Mouse (Mus musculus) liver, embryonic 13.5 days (tissue): Measurements from ENCODE around the gene Gm11168. TPM values are rescaled to one million over a fixed set of nuclear protein-coding genes. Genes with fewer than 3 reads are reported as not detected.
"Not testable (repeated sequence)": the region's sequence is repeated elsewhere in the genome, so short reads cannot be mapped to it uniquely, and the experiment has no call there.

ENCODE experiments used
- ATAC-seq: fragments of 200-750 bp; cut with Nextera tagmentation; 2 replicates; pipeline ENCODE4 v1.8.0; 2017; ENCODE audit warnings: low read depth, mild to moderate bottlenecking, moderate number of reproducible peaks, moderate library complexity
- DNase-seq: peaks from one replicate; pipeline ENCODE4 v3.0.0; 2022
- H3K27ac ChIP-seq: fragments of 300-500 bp; sonication (generic); 2 replicates; pipeline ENCODE4 v1.5.1; 2015; ENCODE audit warnings: moderate library complexity, mild to moderate bottlenecking, inconsistent platforms
- H3K27me3 ChIP-seq: fragments of 300-500 bp; sonication (generic); 2 replicates; pipeline ENCODE4 v1.6.1; 2015; ENCODE audit warnings: mild to moderate bottlenecking, inconsistent platforms
- H3K36me3 ChIP-seq: fragments of 300-500 bp; sonication (generic); 2 replicates; pipeline ENCODE4 v1.6.1; 2015; ENCODE audit warnings: mild to moderate bottlenecking, inconsistent platforms
- H3K4me1 ChIP-seq: fragments of 300-500 bp; sonication (generic); replicated peaks from 2 replicates; pipeline ENCODE4 v1.6.1; 2015; ENCODE audit warnings: inconsistent platforms
- H3K4me2 ChIP-seq: fragments of 300-500 bp; sonication (generic); 2 replicates; pipeline ENCODE4 v1.6.1; 2015; ENCODE audit warnings: inconsistent platforms, mild to moderate bottlenecking, moderate library complexity
- H3K4me3 ChIP-seq: fragments of 300-500 bp; sonication (generic); replicated peaks from 2 replicates; pipeline ENCODE4 v1.5.1; 2015; ENCODE audit warnings: mild to moderate bottlenecking, inconsistent platforms
- H3K9ac ChIP-seq: fragments of 300-500 bp; sonication (generic); 2 replicates; pipeline ENCODE4 v1.6.1; 2015; ENCODE audit warnings: mild to moderate bottlenecking, inconsistent platforms
- H3K9me3 ChIP-seq: fragments of 300-500 bp; sonication (generic); replicated peaks from 2 replicates; pipeline ENCODE4 v1.6.1; 2016; ENCODE audit warnings: inconsistent platforms
- WGBS: fragments of 180-500 bp; shearing (Covaris S2); methylation state at CpG from one replicate; pipeline ENCODE4 v1.1.7; 2015; ENCODE audit not compliant: insufficient replicate concordance; 5-methylcytosine and 5-hydroxymethylcytosine counted together
- microRNA-seq: library from miRNA; unstranded; fragments of <30 nt; microRNA quantifications from one replicate; pipeline ENCODE4, GENCODE M21; 2016
- polyA plus RNA-seq: library from polyadenylated mRNA; unstranded; fragments of >200 nt; fragmentation: Nextera tagmentation; extraction: Ambion mirVana; gene quantifications from 2 replicates; pipeline ENCODE4 v1.2.1, GENCODE M21; 2015

The Gm11168 gene
- polyA plus RNA-seq, 1 experiment from 2014 or later: not detected

DNA sequence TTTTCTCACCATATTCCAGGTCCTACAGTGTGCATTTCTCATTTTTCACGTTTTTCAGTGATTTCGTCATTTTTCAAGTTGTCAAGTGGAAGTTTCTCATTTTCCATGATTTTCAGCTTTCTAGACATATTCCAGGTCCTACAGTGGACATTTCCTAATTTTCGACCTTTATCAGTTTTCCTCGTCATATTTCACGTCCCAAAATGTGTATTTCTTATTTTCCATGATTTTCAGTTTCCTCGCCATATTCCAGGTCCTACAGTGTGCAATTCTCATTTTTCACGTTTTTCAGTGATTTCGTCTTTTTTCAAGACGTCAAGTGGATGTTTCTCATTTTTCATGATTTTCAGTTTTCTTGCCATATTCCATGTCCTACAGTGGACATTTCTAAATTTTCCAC is 24.1 kb downstream of the Gm11168 start:
- not testable (repeated sequence) for H3K4me3 ChIP-seq, H3K27ac ChIP-seq, H3K4me2 ChIP-seq, H3K36me3 ChIP-seq, H3K9me3 ChIP-seq, H3K4me1 ChIP-seq, ATAC-seq, DNase-seq, H3K9ac ChIP-seq, H3K27me3 ChIP-seq
- WGBS: 62% methylated on average over 9 of the region's 9 CpGs

DNA sequence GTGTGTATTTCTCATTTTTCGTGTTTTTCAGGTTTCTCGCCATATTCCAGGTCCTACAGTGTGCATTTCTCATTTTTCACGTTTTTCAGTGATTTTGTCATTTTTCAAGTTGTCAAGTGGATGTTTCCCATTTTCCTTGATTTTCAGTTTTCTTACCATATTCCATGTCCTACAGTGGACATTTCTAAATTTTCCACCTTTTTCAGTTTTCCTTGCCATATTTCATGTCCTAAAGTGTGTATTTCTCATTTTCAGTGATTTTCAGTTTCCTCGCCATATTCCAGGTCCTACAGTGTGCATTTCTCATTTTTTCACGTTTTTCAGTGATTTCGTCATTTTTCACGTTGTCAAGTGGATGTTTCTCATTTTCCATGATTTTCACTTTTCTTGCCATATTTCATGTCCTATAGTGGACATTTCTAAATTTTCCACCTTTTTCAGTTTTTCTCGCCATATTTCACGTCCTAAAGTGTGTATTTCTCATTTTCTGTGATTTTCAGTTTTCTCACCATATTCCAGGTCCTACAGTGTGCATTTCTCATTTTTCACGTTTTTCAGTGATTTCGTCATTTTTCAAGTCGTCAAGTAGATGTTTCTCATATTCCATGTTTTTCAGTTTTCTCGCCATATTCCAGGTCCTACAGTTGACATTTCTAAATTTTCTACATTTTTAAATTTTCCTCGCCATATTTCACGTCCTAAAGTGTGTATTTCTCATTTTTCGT is 26.3 kb downstream of the Gm11168 start:
- not testable (repeated sequence) for H3K9ac ChIP-seq, H3K4me3 ChIP-seq, H3K27ac ChIP-seq, H3K27me3 ChIP-seq, ATAC-seq, H3K36me3 ChIP-seq, H3K4me2 ChIP-seq, H3K9me3 ChIP-seq, H3K4me1 ChIP-seq
- DNase-seq: peak; percentile 71
- WGBS: 56% methylated on average over 13 of the region's 16 CpGs

- WGBS: 58% methylated on average over 2 of the region's 10 CpGs
- ATAC-seq, H3K9ac ChIP-seq, H3K4me3 ChIP-seq, H3K27ac ChIP-seq, H3K36me3 ChIP-seq, DNase-seq, H3K27me3 ChIP-seq, H3K4me2 ChIP-seq, H3K4me1 ChIP-seq, H3K9me3 ChIP-seq: not testable (repeated sequence)
Measured at GRCm38 (mm10) chr9:3030677-3031318, 27.7 kb downstream of the Gm11168 start.

GRCm38 (mm10) chr9:3034299-3034698 is 31.2 kb downstream of the Gm11168 start, which contains the start of gene Gm17535:
Gene Gm17535 (plus strand): TSS chr9:3034599.
- H3K9ac ChIP-seq, H3K27me3 ChIP-seq, H3K27ac ChIP-seq, ATAC-seq, H3K4me3 ChIP-seq, H3K9me3 ChIP-seq, H3K4me1 ChIP-seq, H3K36me3 ChIP-seq, H3K4me2 ChIP-seq, DNase-seq: not testable (repeated sequence)
- WGBS: 43% methylated on average over 1 of the region's 8 CpGs

DNA sequence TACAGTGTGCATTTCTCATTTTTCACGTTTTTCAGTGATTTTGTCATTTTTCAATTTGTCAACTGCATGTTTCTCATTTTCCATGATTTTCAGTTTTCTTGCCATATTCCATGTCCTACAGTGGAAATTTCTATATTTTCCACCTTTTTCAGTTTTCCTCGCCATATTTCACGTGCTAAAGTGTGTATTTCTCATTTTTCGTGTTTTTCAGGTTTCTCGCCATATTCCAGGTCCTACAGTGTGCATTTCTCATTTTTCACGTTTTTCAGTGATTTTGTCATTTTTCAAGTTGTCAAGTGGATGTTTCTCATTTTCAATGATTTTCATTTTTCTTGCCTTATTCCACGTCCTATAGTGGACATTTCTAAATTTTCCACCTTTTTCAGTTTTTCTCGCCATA is 33.4 kb downstream of the Gm11168 start, which contains the start of gene Gm10715:
Gene Gm10715 (plus strand): TSS at position 301 of the 400 bp plus-strand sequence.
- H3K9me3 ChIP-seq, H3K4me1 ChIP-seq, H3K9ac ChIP-seq, H3K36me3 ChIP-seq, H3K27me3 ChIP-seq, H3K27ac ChIP-seq, H3K4me3 ChIP-seq, ATAC-seq, H3K4me2 ChIP-seq, DNase-seq: not testable (repeated sequence)
- 57% methylated on average over 8 of the region's 8 CpGs for WGBS

DNA sequence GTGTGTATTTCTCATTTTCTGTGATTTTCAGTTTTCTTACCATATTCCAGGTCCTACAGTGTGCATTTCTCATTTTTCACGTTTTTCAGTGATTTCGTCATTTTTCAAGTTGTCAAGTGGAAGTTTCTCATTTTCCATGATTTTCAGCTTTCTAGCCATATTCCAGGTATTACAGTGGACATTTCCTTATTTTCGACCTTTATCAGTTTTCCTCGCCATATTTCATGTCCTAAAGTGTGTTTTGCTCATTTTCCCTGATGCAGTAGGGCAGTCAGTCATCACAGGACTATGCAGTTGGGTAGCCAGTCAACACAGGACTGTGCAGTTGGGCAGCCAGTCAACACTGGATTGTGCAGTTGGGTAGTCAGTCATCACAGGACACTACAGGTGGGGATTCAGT is 35.0 kb downstream of the Gm11168 start:
- H3K9ac ChIP-seq, H3K9me3 ChIP-seq, H3K27me3 ChIP-seq, H3K4me3 ChIP-seq, ATAC-seq, DNase-seq, H3K36me3 ChIP-seq, H3K4me2 ChIP-seq, H3K27ac ChIP-seq, H3K4me1 ChIP-seq: not testable (repeated sequence)
- WGBS: 50% methylated on average over 4 of the region's 4 CpGs

Small RNAs within 50 kb of the gene (microRNA-seq; reads per million reads assigned to microRNA genes)
- gene Mir101c: not detected

Other genes with a start within 250 kb of the Gm11168 start
- gene Gm10722, start 2.4 kb upstream of the Gm11168 start, polyA plus RNA-seq: not detected in 2 replicates
- gene Gm10721, start 9.8 kb downstream of the Gm11168 start, polyA plus RNA-seq: not detected in 2 replicates
- not detected in 2 replicates for gene Gm10720, start 12.3 kb downstream of the Gm11168 start, polyA plus RNA-seq
- not detected in 2 replicates for gene Gm10719, start 14.1 kb downstream of the Gm11168 start, polyA plus RNA-seq
- not detected in 2 replicates for gene Gm10718, start 20.2 kb downstream of the Gm11168 start, polyA plus RNA-seq
- gene Gm10717, start 22.1 kb downstream of the Gm11168 start, polyA plus RNA-seq: not detected in 2 replicates
- not detected in 2 replicates for gene Gm17535, start 31.3 kb downstream of the Gm11168 start, polyA plus RNA-seq
- not detected in 2 replicates for gene Gm10715, start 33.5 kb downstream of the Gm11168 start, polyA plus RNA-seq